Mouse (Mus musculus) brain, embryonic 18.5 days (tissue): ENCODE results near the gene Olfr1532-ps1.
"Not testable (repeated sequence)": the region's sequence is repeated elsewhere in the genome, so short reads cannot be mapped to it uniquely, and the experiment has no call there.

Experiments
- DNase-seq: peaks from one replicate; pipeline ENCODE4 v3.0.0-alpha.2; 2012; ENCODE audit warnings: low read depth, low spot score

Gene Olfr1532-ps1

DNA sequence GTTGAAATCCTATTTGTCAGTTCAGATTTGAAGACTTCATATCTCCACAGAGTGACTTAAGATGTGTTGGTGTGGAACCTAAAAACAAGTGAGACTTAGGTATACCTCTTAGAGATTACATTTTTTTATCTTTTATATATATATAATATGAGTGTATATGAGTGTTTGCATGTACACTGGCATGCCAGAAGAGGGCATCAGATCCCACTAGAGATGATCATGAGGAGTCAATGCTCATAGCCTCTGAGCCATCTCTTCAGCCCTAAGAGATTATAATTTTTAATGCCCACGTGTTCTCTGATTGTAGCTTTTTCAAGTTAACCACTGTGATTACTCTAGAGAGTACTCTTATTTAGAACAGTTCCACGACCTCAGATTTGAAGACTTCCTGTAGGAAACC lies at the start of gene Olfr1532-ps1:
Gene Olfr1532-ps1, plus strand, starts transcription at position 326 of the 400 bp plus-strand sequence.
- DNase-seq = no peak

DNA sequence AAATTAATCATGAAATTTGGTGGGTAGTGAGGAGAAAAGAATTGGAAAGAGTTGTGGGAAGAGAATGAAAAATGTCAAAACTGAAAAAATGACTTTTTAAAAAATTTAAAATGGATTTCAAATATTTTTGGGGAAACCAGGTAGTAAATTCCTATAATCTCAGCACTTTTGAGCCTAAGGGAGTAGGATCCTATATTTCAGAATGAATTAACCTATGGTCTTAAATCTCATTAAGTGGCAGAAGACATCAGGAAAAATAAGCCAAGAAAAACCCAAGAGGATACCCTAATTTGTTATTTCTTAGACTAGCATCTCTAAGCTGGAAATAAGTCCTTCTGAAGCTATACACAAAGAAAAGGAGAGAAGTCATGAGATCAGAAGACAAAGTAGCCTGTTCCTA lies 44.9 kb upstream of the Olfr1532-ps1 start, which contains the start of gene Olfr704:
Gene Olfr704, plus strand, starts transcription at position 301 of the 400 bp plus-strand sequence.
- DNase-seq = no peak

DNA sequence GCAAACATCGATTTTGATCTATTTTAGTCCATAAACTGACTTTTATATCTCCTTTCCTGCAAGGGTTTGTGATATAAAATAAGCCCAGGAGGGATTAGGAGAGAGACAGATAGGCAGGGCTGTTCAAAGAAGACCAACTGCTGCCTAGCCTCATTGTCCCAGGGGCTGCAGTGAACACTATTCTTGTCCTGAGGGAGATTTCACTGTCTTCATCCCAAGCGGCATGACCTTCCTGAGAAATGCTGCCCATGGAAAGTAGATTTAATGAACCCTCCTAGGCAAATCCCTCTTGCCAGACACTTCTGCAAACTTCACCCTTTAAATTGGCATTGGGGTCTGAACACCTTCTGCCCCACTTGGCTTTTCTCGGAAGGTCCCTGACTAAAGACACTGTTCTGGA lies 31.0 kb upstream of the Olfr1532-ps1 start, which contains the start of gene Olfr705:
Gene Olfr705, minus strand, starts transcription at position 101 of the 400 bp plus-strand sequence.
- DNase-seq = no peak

DNA sequence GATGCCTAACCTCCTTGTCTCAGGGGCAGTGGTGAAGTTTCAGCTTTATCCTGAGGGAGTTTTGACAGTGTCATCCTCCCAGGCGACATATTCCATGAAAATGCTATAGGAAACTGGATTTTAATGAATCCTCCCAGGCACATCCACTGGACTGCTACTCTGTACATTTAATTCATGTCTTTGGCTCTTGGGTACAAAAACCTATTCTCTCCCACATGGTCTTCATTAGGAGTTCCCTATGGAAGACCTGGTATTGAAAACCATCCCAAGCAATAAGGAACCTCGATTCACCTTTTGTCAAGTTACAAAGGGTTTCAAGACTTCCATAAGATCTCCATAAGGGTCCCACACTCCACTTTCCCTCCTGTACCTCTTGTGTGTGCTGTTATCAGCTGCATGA lies 19.7 kb upstream of the Olfr1532-ps1 start, which contains the start of gene Olfr706:
Gene Olfr706, minus strand, starts transcription at position 101 of the 400 bp plus-strand sequence.
- no peak for DNase-seq

DNA sequence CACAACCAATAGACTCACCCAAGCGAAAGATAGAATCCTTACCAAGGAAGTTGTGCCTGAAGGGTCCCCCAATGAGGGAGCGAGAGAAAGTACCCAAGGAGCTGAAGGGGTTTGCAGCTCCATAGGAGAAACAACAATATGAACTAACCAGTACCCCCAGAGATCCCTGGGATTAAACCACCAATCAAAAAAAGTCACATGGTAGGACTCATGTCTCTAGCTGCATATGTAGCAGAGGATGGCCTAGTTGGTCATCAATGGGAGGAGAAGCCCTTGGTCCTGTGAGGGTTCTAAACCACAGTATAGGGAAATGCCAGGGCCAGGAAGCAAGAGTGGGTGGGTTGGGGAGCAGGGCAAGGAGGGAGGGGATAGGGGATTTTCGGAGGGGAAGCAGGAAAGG lies 6.7 kb upstream of the Olfr1532-ps1 start, which contains the start of gene Olfr707:
Gene Olfr707, minus strand, starts transcription at position 101 of the 400 bp plus-strand sequence.
- DNase-seq = not testable (repeated sequence)

DNA sequence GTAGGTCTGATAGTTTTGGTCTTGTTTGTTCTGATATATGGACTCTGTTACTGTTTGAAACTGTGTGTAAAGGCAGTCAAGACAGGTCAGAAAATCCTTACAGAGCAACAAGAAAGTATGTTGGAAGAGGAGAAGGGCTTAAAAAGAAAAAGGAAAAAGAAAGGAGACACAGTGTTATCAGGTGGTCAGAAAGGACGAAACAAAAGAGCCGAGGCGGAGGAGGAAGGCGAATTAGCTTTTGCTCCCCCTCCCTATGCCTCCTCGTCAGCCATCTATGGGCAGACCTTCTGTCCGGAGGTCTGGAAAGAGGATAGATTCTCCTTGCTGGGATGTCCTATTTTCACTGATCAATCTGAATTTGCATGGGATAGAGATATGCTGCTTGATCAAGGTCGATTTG lies 13.2 kb downstream of the Olfr1532-ps1 start:
- DNase-seq = not testable (repeated sequence)

DNA sequence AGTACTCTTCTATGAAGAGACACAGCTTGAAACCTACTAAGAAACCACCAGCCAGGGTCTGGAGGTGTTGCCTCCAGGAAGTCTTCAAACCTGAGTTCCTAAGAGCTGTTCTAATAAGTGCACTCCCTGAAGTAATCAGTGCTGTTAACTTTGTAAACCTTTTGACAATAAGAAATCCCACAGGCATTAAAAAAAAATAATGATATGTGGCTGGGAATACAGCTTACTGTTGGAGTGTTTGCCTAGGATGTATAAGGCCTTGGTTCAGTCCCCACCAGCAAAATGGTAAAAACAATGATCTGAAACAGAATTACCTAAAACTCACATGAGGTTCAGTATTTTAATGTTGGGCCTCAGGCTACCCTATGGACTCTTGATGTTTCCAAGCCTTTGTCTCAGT lies 24.3 kb downstream of the Olfr1532-ps1 start, which contains the start of gene Olfr709-ps1:
Gene Olfr709-ps1, minus strand, starts transcription at position 101 of the 400 bp plus-strand sequence.
- no peak for DNase-seq

DNA sequence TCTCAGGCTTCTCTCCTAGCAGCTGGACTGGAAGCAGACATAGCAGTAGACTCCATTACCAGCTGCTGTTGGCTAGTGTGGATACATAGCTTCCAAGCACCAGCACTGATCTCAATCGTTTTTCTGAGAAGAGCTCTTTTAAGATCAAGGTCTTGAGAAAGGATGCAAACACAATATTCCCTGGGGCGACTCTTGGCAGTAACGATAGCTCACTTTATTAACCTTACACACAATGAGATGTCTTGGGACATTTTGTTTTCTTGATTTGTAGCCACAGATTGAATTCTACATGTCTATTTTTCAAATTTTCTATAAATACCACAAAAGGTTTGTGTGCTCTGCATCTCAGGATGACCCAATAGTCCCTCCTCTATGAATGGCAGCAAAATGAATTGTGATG lies 40.4 kb downstream of the Olfr1532-ps1 start, which contains the start of gene Olfr710:
Gene Olfr710, minus strand, starts transcription at position 101 of the 400 bp plus-strand sequence.
- DNase-seq = no peak

DNA sequence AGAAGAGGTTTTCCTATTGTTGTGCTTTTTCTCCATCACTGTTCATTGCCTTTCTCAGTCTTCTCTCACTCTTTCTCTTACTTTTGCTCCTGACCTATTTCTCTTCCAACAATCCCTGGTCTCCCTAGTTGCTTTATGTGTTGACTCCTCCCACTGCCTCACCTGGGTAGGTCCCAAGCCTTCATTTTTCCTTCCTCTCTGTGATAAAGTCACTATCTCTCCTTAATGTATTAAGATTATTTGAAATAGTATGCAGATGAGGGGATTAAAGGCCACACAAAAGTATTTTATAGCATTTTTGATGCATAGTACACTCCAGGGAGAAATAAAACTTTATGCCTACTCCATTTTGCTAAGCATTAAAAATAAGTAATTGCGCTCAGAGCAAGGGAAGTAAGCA lies 56.0 kb downstream of the Olfr1532-ps1 start, which contains the start of gene Olfr6:
Gene Olfr6, minus strand, starts transcription at position 101 of the 400 bp plus-strand sequence.
- DNase-seq = no peak
